Mouse (Mus musculus): Measurements from ENCODE around the gene Fgfr2. TPM values are rescaled to one million over a fixed set of nuclear protein-coding genes. Genes with fewer than 3 reads are reported as not detected.
A peak's percentile ranks its signal among the peaks of the same experiment; 100 is the strongest.

Gene Fgfr2
- total and polyA plus RNA-seq, 2 experiments from 2014 or later: 12.1 to 32.6 TPM

DNA sequence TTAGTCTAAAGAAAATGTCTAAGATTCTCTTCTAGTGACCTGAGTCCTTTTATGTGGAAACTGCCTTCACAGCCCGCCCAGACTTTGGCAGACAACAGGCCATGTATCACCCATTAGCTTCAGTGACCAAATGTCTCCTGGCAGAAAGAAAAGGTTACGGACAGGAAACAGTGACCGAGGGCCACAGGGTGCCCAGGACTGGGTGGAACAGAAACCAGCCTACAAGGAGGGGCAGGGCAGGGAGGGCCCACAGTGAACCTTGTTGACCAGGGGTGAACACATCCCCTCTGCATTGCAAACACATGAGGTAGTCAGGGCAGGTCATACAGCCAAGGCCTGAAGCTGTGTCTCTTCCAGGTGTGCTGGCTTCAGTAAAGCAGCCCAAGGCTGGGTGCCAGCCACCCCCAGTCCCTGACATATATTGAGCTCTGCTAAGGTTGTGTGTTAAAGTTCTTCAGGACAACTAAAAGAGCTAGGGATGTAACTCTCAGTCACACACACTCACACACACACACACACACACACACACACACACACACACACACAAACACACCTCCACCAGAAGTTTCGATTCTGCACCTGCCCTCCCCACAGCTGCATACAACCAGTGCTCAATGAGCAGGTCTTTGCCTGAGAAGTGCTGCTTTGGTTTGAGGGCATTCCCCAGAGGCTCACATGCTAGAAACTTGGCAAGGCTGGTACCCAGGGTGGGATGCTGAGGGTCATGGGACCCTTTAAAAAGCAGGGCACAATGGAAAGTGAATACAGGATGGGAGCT, 855.2 kb downstream of the Fgfr2 start:
- H3K27me3 ChIP-seq (ENCODE audit: insufficient read depth, low read length): no peaks in the 10 kb centered on the region
- no peaks in the 10 kb centered on the region for H3K4me1 ChIP-seq (ENCODE audit: insufficient read depth, low read length)
- H3K4me2 ChIP-seq (ENCODE audit: low read depth, low read length, poor library complexity, severe bottlenecking): no peak overlapping the region
- H3K9ac ChIP-seq (replicated peaks; ENCODE audit: low read length, poor library complexity, severe bottlenecking): no peak overlapping the region
- H3K4me3 ChIP-seq (ENCODE audit: low read depth, low read length): no peak overlapping the region
- ATAC-seq (ENCODE audit: low FRiP score) (no peak), DNase-seq (ENCODE audit: low spot score) (no peak)
- H3K27ac ChIP-seq (ENCODE audit: low read depth, low read length): no peak overlapping the region
- H3K36me3 ChIP-seq (ENCODE audit: insufficient read depth, low read length): no peaks in the 10 kb centered on the region
- H3K9me3 ChIP-seq (ENCODE audit: low read length): no peaks in the 10 kb centered on the region
- TF ChIP-seq CTCF (IDR thresholded peaks at IDR 0.05): no peak
- 93% methylated on average over 4 of the region's 4 CpGs for WGBS

DNA sequence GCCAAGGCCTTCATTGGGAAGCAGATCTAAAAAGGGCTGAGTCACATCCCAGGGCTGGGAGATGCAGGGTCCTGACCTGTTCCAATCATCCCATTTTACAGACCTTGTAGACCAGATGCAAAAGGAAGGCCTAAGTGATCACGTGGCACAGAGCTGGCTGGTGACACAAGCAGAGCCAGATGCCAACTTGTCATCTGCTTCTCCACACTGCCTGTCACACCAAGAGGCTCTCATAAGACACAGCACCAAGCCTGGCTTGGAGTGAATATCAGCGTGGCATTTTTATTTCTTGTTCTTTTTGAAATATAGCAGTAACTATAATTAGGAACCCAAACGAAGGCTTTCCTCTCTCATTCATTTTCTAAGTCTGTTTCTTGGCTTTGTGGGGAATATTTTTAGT, 858.4 kb downstream of the Fgfr2 start:
- H3K9me3 ChIP-seq (ENCODE audit: low read length): no peaks in the 10 kb centered on the region
- peaks cover 4% of the 10 kb centered on the region; the same call in 1 of the 2 replicates for H3K36me3 ChIP-seq (ENCODE audit: insufficient read depth, low read length)
- H3K4me2 ChIP-seq (ENCODE audit: low read depth, low read length, poor library complexity, severe bottlenecking): no peak overlapping the region
- no peak for DNase-seq (ENCODE audit: low spot score)
- H3K4me1 ChIP-seq (ENCODE audit: insufficient read depth, low read length): no peaks in the 10 kb centered on the region
- no peak overlapping the region for H3K4me3 ChIP-seq (ENCODE audit: low read depth, low read length)
- no peak overlapping the region for H3K9ac ChIP-seq (replicated peaks; ENCODE audit: low read length, poor library complexity, severe bottlenecking)
- H3K27me3 ChIP-seq (ENCODE audit: insufficient read depth, low read length): no peaks in the 10 kb centered on the region
- 56% methylated on average over 3 of the region's 3 CpGs for whole genome bisulfite sequencing
- TF ChIP-seq CTCF (IDR thresholded peaks at IDR 0.05): no peak
- ATAC-seq (ENCODE audit: low FRiP score): no peak
- H3K27ac ChIP-seq (ENCODE audit: low read depth, low read length): 0 out of 2 replicates have a peak overlapping the region, but pooled peaks have one; percentile 3

DNA sequence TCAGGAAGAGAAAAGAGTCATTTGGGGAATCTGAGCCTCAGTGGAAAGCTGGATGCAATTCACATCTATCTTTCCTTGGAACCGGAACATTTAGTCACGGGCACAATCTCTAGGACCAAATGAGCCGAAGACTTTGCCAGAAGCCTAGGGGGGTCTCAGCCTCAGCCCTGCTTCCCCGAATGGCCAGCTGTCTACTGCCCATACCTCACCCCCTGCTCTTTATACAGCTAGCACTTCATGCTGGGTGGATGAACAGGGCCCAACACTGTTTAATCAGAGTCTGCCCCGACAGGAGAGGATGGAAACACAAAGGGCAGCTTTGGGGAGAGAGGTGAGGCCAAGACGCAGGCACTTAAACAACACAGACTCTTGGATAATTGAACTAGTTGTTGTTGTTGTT, 860.0 kb downstream of the Fgfr2 start:
- H3K9ac ChIP-seq (replicated peaks; ENCODE audit: low read length, poor library complexity, severe bottlenecking): no peak overlapping the region
- ATAC-seq (ENCODE audit: low FRiP score): no peak
- H3K27ac ChIP-seq (ENCODE audit: low read depth, low read length): no peak overlapping the region
- H3K4me2 ChIP-seq (ENCODE audit: low read depth, low read length, poor library complexity, severe bottlenecking): no peak overlapping the region
- WGBS: 37% methylated on average over 6 of the region's 6 CpGs
- no peaks in the 10 kb centered on the region for H3K27me3 ChIP-seq (ENCODE audit: insufficient read depth, low read length)
- no peaks in the 10 kb centered on the region for H3K9me3 ChIP-seq (ENCODE audit: low read length)
- TF ChIP-seq CTCF (IDR thresholded peaks at IDR 0.05): no peak
- peak; percentile 72 for DNase-seq (ENCODE audit: low spot score)
- no peaks in the 10 kb centered on the region for H3K4me1 ChIP-seq (ENCODE audit: insufficient read depth, low read length)
- no peak overlapping the region for H3K4me3 ChIP-seq (ENCODE audit: low read depth, low read length)
- H3K36me3 ChIP-seq (ENCODE audit: insufficient read depth, low read length): peaks cover 4% of the 10 kb centered on the region; the same call in 1 of the 2 replicates

DNA sequence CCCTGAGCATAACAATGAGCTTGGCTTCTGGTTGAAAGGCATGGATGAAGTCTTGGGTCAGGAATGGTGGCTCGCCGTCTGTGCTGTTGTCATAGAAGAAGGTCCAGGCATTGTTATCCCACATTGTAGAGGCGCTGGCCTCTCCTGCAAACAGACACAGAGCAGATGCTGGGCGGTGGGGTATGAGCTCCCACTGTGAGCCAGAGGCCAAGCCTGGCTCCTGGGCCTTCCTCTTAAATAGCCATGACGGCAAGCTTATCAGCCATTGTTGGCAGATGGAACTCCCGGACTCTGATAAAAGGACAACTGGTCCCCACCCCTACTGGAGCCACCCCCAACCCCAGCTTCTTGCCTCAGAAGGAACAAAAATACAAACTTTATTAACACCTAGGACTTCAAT, 860.5 kb downstream of the Fgfr2 start:
- no peaks in the 10 kb centered on the region for H3K27me3 ChIP-seq (ENCODE audit: insufficient read depth, low read length)
- no peak overlapping the region for H3K4me3 ChIP-seq (ENCODE audit: low read depth, low read length)
- WGBS: 44% methylated on average over 6 of the region's 6 CpGs
- DNase-seq (ENCODE audit: low spot score): peak; percentile 70
- peaks cover 4% of the 10 kb centered on the region; the same call in 1 of the 2 replicates for H3K36me3 ChIP-seq (ENCODE audit: insufficient read depth, low read length)
- ATAC-seq (ENCODE audit: low FRiP score): no peak
- H3K9me3 ChIP-seq (ENCODE audit: low read length): no peaks in the 10 kb centered on the region
- H3K9ac ChIP-seq (replicated peaks; ENCODE audit: low read length, poor library complexity, severe bottlenecking): no peak overlapping the region
- no peaks in the 10 kb centered on the region for H3K4me1 ChIP-seq (ENCODE audit: insufficient read depth, low read length)
- TF ChIP-seq CTCF (IDR thresholded peaks at IDR 0.05): no peak
- H3K27ac ChIP-seq (ENCODE audit: low read depth, low read length): peak overlapping the region; percentile 32; the same call in 1 of the 2 replicates
- no peak overlapping the region for H3K4me2 ChIP-seq (ENCODE audit: low read depth, low read length, poor library complexity, severe bottlenecking)

DNA sequence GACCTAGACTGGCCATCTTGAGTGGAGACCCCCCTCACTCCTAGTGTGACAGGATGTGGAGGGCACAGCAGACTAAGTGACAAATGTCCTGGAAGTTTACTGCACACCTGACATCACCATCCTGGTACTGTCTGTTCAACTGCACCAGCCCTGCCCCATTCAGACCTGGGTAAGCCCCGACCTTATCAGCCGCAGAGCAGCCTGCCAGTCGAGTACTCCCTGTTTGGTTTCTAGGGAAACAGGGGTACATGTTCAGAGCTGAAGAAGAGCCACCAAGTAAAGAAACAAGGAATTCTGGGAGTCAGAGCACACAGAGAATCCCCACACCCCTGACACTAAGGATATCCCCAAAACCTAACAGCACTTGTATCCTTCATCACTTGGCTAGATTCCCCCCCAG, 861.3 kb downstream of the Fgfr2 start:
- no peak for DNase-seq (ENCODE audit: low spot score)
- Histone ChIP-seq H3K27me3 (ENCODE audit: insufficient read depth, low read length) (no peaks in the 10 kb centered on the region), H3K27ac (ENCODE audit: low read depth, low read length) (no peak overlapping the region), H3K9ac (replicated peaks; ENCODE audit: low read length, poor library complexity, severe bottlenecking) (no peak overlapping the region), H3K4me2 (ENCODE audit: low read depth, low read length, poor library complexity, severe bottlenecking) (no peak overlapping the region), H3K4me3 (ENCODE audit: low read depth, low read length) (no peak overlapping the region), H3K36me3 (ENCODE audit: insufficient read depth, low read length) (peaks cover 4% of the 10 kb centered on the region; the same call in 1 of the 2 replicates), H3K4me1 (ENCODE audit: insufficient read depth, low read length) (no peaks in the 10 kb centered on the region), H3K9me3 (ENCODE audit: low read length) (no peaks in the 10 kb centered on the region)
- WGBS: 34% methylated on average over 3 of the region's 3 CpGs
- ATAC-seq (ENCODE audit: low FRiP score): no peak
- no peak for TF ChIP-seq CTCF (IDR thresholded peaks at IDR 0.05)

DNA sequence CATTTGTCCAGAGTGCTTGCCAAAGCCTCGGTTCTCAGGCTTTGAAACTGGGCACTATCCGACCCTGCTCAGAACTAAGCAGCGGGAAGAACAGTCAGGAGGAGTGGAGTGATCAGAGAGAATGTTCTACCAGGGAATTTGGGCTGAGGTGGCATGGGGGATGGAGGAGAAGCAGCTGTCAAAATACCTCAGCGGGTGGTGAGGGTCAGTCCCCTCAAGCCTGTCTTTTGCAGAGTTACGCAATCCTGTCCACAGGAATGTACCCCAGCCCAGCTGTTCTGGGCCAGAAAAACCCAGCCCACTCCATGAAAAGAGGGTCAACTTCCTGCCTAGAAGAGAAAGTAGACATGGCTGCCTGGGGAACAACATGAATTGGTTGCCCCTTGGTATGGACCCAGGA, 862.5 kb downstream of the Fgfr2 start:
- no peak for DNase-seq (ENCODE audit: low spot score)
- 72% methylated on average over 5 of the region's 5 CpGs for WGBS
- H3K4me1 ChIP-seq (ENCODE audit: insufficient read depth, low read length): no peaks in the 10 kb centered on the region
- TF ChIP-seq CTCF (IDR thresholded peaks at IDR 0.05): no peak
- H3K9me3 ChIP-seq (ENCODE audit: low read length): no peaks in the 10 kb centered on the region
- no peak overlapping the region for H3K27ac ChIP-seq (ENCODE audit: low read depth, low read length)
- no peak overlapping the region for H3K9ac ChIP-seq (replicated peaks; ENCODE audit: low read length, poor library complexity, severe bottlenecking)
- no peak overlapping the region for H3K4me3 ChIP-seq (ENCODE audit: low read depth, low read length)
- no peaks in the 10 kb centered on the region for H3K27me3 ChIP-seq (ENCODE audit: insufficient read depth, low read length)
- ATAC-seq (ENCODE audit: low FRiP score): no peak
- peaks cover 4% of the 10 kb centered on the region; the same call in 1 of the 2 replicates for H3K36me3 ChIP-seq (ENCODE audit: insufficient read depth, low read length)
- H3K4me2 ChIP-seq (ENCODE audit: low read depth, low read length, poor library complexity, severe bottlenecking): no peak overlapping the region

Data from midbrain, postnatal 0 days (tissue).